16 mouse cellular contexts compared by ENCODE assay signal in genomic region chr17:75071174-75071573, GRCm38 (mm10).
A peak's percentile ranks its signal among the peaks of the same experiment; 100 is the strongest.
DNase-seq lines count a peak whose midpoint lies in the region; ATAC-seq and TF ChIP-seq lines count a peak whose summit lies in the region.
"Had no signal": no experiment of that assay in that cellular context is flagged by ENCODE, and none has a peak within 500 bp of the region (broad histone marks: within the 10 kb centered on the region; RNA-seq: fewer than 3 reads in every experiment).

No protein-coding gene starts in this region.

- TF ChIP-seq CTCF in stomach, postnatal 0 days (IDR thresholded peaks at IDR 0.05; ENCODE audit: low read depth) = no peak
- TF ChIP-seq CTCF in liver, embryonic 14.5 days (IDR thresholded peaks at IDR 0.05; ENCODE audit: low read depth) = no peak

- no peaks in the 10 kb centered on the region for H3K27me3 ChIP-seq in stomach, embryonic 14.5 days (ENCODE audit: control insufficient read depth, insufficient read depth, low read length)
- no peaks in the 10 kb centered on the region for H3K27me3 ChIP-seq in stomach, postnatal 0 days (ENCODE audit: control insufficient read depth, insufficient read depth, low read length)
- no peaks in the 10 kb centered on the region for H3K27me3 ChIP-seq in heart, embryonic 15.5 days
- no peaks in the 10 kb centered on the region for H3K27me3 ChIP-seq in liver, embryonic 14.5 days (ENCODE audit: control insufficient read depth, insufficient read depth, low read length)
- H3K27me3 ChIP-seq: kidney, embryonic 15.5 days had no signal

- H3K9ac ChIP-seq in stomach, embryonic 14.5 days (replicated peaks; ENCODE audit: low read depth, low read length) = no peak overlapping the region
- H3K9ac ChIP-seq in stomach, postnatal 0 days (ENCODE audit: low read length) = no peak overlapping the region
- H3K9ac ChIP-seq in heart, embryonic 15.5 days = no peak overlapping the region
- H3K9ac ChIP-seq in liver, embryonic 14.5 days (replicated peaks) = no peak overlapping the region
- H3K9ac ChIP-seq: kidney, embryonic 15.5 days; lung, embryonic 14.5 days had no signal

- H3K4me1 ChIP-seq in stomach, embryonic 14.5 days (ENCODE audit: control insufficient read depth, insufficient read depth, low read length) = peaks cover 32% of the 10 kb centered on the region
- H3K4me1 ChIP-seq in stomach, postnatal 0 days (replicated peaks; ENCODE audit: control insufficient read depth, insufficient read depth) = no peaks in the 10 kb centered on the region
- H3K4me1 ChIP-seq in heart, embryonic 15.5 days (replicated peaks) = peaks cover 56% of the 10 kb centered on the region
- peaks cover 0 to 23% of the 10 kb centered on the region in 2 experiments; a peak in 3 of 4 replicates for H3K4me1 ChIP-seq in liver, embryonic 14.5 days (replicated peaks; ENCODE audit: control insufficient read depth in 2 of 2, insufficient read depth in 2 of 2, low read length in 1 of 2)

- DNase-seq in stomach, postnatal 0 days (ENCODE audit: low spot score) = no peak
- peak in 2 of 3 experiments; percentile 25 to 30 for DNase-seq in liver, embryonic 14.5 days (ENCODE audit: low read depth in 3 of 3, low spot score in 3 of 3)
- no peak for DNase-seq in kidney, adult 9 months
- DNase-seq in layer of hippocampus, adult 8-10 months (ENCODE audit: low spot score in 2 of 2) = no peak
- DNase-seq in adrenal gland, adult 2 months = no peak
- DNase-seq: adrenal gland, postnatal 10 days; cerebellum, adult 9-10 months; lung, embryonic 14.5 days; retina, postnatal 1 day had no signal

- H3K4me3 ChIP-seq in stomach, embryonic 14.5 days (ENCODE audit: low read depth, low read length) = no peak overlapping the region
- no peak overlapping the region for H3K4me3 ChIP-seq in stomach, postnatal 0 days (ENCODE audit: low read depth, low read length)
- H3K4me3 ChIP-seq in heart, embryonic 15.5 days = no peak overlapping the region
- no peak overlapping the region for H3K4me3 ChIP-seq in liver, embryonic 14.5 days (ENCODE audit: insufficient read depth in 1 of 2, low read depth in 2 of 2, low read length in 2 of 2)
- H3K4me3 ChIP-seq: kidney, embryonic 15.5 days; limb, embryonic 10.5 days had no signal

- H3K27ac ChIP-seq in stomach, embryonic 14.5 days (ENCODE audit: low read length) = 0 out of 2 replicates have a peak overlapping the region, but pooled peaks have one; percentile 27
- no peak overlapping the region for H3K27ac ChIP-seq in stomach, postnatal 0 days (replicated peaks)
- H3K27ac ChIP-seq in heart, embryonic 15.5 days = peak overlapping the region; percentile 63
- no peak overlapping the region for H3K27ac ChIP-seq in liver, embryonic 14.5 days
- H3K27ac ChIP-seq: hindbrain, postnatal 0 days; kidney, embryonic 15.5 days; limb, embryonic 10.5 days had no signal

- 27% methylated on average over 2 of the region's 2 CpGs for WGBS in stomach, embryonic 14.5 days
- 25% methylated on average over 2 of the region's 2 CpGs for WGBS in stomach, postnatal 0 days
- 9% methylated on average over 2 of the region's 2 CpGs for WGBS in heart, embryonic 15.5 days
- 5% methylated on average over 2 of the region's 2 CpGs for WGBS in liver, embryonic 14.5 days (ENCODE audit: insufficient replicate concordance)

- no peak for TF ChIP-seq EP300 in stomach, postnatal 0 days (optimal IDR thresholded peaks at IDR 0.05)
- TF ChIP-seq EP300 in liver, embryonic 14.5 days (IDR thresholded peaks at IDR 0.05; ENCODE audit: low read depth) = peak; percentile 58

- no peak overlapping the region for H3K4me2 ChIP-seq in stomach, embryonic 14.5 days (replicated peaks; ENCODE audit: low read depth, low read length)
- H3K4me2 ChIP-seq in stomach, postnatal 0 days (replicated peaks; ENCODE audit: low read depth) = no peak overlapping the region
- H3K4me2 ChIP-seq in heart, embryonic 15.5 days = no peak overlapping the region
- peak overlapping the region; percentile 34 for H3K4me2 ChIP-seq in liver, embryonic 14.5 days (ENCODE audit: low read depth)
- H3K4me2 ChIP-seq: kidney, embryonic 15.5 days; lung, embryonic 14.5 days had no signal

- peak; percentile 81 for ATAC-seq in stomach, embryonic 14.5 days (ENCODE audit: insufficient number of reproducible peaks, insufficient read depth, low FRiP score, low read depth)
- no peak for ATAC-seq in stomach, postnatal 0 days (ENCODE audit: low FRiP score, low TSS enrichment)
- 0 out of 2 replicates have a peak, but pooled peaks have one; percentile 16 for ATAC-seq in heart, embryonic 15.5 days (replicated peaks; ENCODE audit: insufficient number of reproducible peaks, insufficient read depth, low FRiP score, low read depth)
- ATAC-seq in liver, embryonic 14.5 days (ENCODE audit: insufficient read depth) = peak; percentile 76
- ATAC-seq: forebrain, embryonic 14.5 days; hindbrain, postnatal 0 days had no signal

- H3K9me3 ChIP-seq in stomach, embryonic 14.5 days (ENCODE audit: control insufficient read depth, low read depth, low read length) = no peaks in the 10 kb centered on the region
- H3K9me3 ChIP-seq in stomach, postnatal 0 days (ENCODE audit: control insufficient read depth, low read length) = no peaks in the 10 kb centered on the region
- H3K9me3 ChIP-seq in heart, embryonic 15.5 days (replicated peaks) = no peaks in the 10 kb centered on the region
- no peaks in the 10 kb centered on the region for H3K9me3 ChIP-seq in liver, embryonic 14.5 days (ENCODE audit: control insufficient read depth, low read length)
- H3K9me3 ChIP-seq: kidney, embryonic 15.5 days; limb, embryonic 10.5 days had no signal

- H3K36me3 ChIP-seq in stomach, embryonic 14.5 days (ENCODE audit: control insufficient read depth, insufficient read depth, low read length) = no peaks in the 10 kb centered on the region
- no peaks in the 10 kb centered on the region for H3K36me3 ChIP-seq in stomach, postnatal 0 days (ENCODE audit: control insufficient read depth, insufficient read depth, low read length)
- no peaks in the 10 kb centered on the region for H3K36me3 ChIP-seq in heart, embryonic 15.5 days
- H3K36me3 ChIP-seq in liver, embryonic 14.5 days (replicated peaks; ENCODE audit: control insufficient read depth, insufficient read depth, low read depth) = no peaks in the 10 kb centered on the region
- H3K36me3 ChIP-seq: G1E had no signal

Comparison
In these comparisons a context has a peak if more than half of its experiments do, and no peak if none do; other contexts are left out.
1. H3K27ac ChIP-seq: peak in stomach, embryonic 14.5 days (single experiment) and heart, embryonic 15.5 days (single experiment); none in stomach, postnatal 0 days (single experiment) and liver, embryonic 14.5 days (single experiment).
2. DNase-seq: peak in liver, embryonic 14.5 days (2 of 3); none in stomach, postnatal 0 days (single experiment), kidney, adult 9 months (single experiment), layer of hippocampus, adult 8-10 months (0 of 2) and adrenal gland, adult 2 months (single experiment).